Mouse (Mus musculus) kidney, adult 8-10 months (tissue): Measurements from ENCODE around the gene Mageb1.
"Not testable (repeated sequence)": the region's sequence is repeated elsewhere in the genome, so short reads cannot be mapped to it uniquely, and the experiment has no call there.

Experiments
- DNase-seq, 2 experiments: peaks; one replicate each; pipeline ENCODE4 v3.0.0; 2022

Mageb1 gene

DNA sequence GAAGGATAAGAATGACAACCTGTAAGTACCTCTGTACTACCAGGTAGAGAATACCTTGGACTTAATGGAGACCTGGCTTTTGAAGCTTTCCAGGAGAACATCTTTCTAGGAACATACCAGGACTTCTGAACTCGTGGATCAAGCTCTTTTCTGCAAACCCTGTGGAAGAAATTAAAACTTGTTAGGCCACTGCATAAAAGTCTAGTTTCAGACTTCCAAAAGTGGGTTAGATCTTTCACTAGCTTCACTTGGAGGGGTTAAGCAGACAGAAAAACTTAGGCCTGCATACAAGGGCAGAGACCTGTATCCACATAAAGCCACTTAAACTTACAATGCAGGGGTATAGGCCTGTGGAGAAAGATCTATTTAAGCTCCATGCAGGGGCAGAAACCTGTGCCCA lies at the start of gene Mageb1:
TSS of gene Mageb1 (minus strand) at position 101 of the 400 bp plus-strand sequence.
- DNase-seq, result not testable (repeated sequence)
